Mouse (Mus musculus) heart, postnatal 0 days (tissue): ENCODE data around the gene Cdc25a. TPM values are rescaled to one million over a fixed set of nuclear protein-coding genes. Genes with fewer than 3 reads are reported as not detected.
A peak's percentile ranks its signal among the peaks of the same experiment; 100 is the strongest.

Source experiments
- ATAC-seq: fragments of 200-750 bp; cut with Nextera tagmentation; 2 replicates; pipeline ENCODE4 v1.8.0; 2017; ENCODE audit warnings: low read depth, moderate number of reproducible peaks, moderate library complexity; ENCODE audit not compliant: insufficient read depth
- DNase-seq: peaks from one replicate; pipeline ENCODE4 v3.0.0-alpha.2; 2016; ENCODE audit warnings: low spot score
- H3K27ac ChIP-seq: fragments of 300-500 bp; sonication (generic); 2 replicates; pipeline ENCODE4 v1.5.1; 2014; ENCODE audit warnings: low read depth, mild to moderate bottlenecking
- H3K27me3 ChIP-seq: fragments of 300-500 bp; sonication (generic); 2 replicates; pipeline ENCODE4 v1.6.1; 2014; ENCODE audit warnings: low read length, mixed read lengths; ENCODE audit not compliant: control insufficient read depth, insufficient read depth
- H3K36me3 ChIP-seq: fragments of 300-500 bp; sonication (generic); replicated peaks from 2 replicates; pipeline ENCODE4 v1.6.1; 2014; ENCODE audit warnings: low read length, mixed read lengths; ENCODE audit not compliant: control insufficient read depth, insufficient read depth
- H3K4me1 ChIP-seq: fragments of 300-500 bp; sonication (generic); 2 replicates; pipeline ENCODE4 v1.6.1; 2014; ENCODE audit warnings: antibody characterized with exemption; ENCODE audit not compliant: control insufficient read depth, insufficient read depth
- H3K4me2 ChIP-seq: fragments of 300-500 bp; sonication (generic); 2 replicates; pipeline ENCODE4 v1.6.1; 2014; ENCODE audit warnings: low read depth, mild to moderate bottlenecking, low read length, moderate library complexity
- H3K4me3 ChIP-seq: fragments of 300-500 bp; sonication (generic); 2 replicates; pipeline ENCODE4 v1.5.1; 2014; ENCODE audit warnings: low read depth, low read length
- H3K9ac ChIP-seq: fragments of 300-500 bp; sonication (generic); replicated peaks from 2 replicates; pipeline ENCODE4 v1.6.1; 2014; ENCODE audit warnings: low read depth, low read length, mixed read lengths
- H3K9me3 ChIP-seq: fragments of 300-500 bp; sonication (generic); replicated peaks from 2 replicates; pipeline ENCODE4 v1.6.1; 2016; ENCODE audit warnings: low read length; ENCODE audit not compliant: control insufficient read depth
- CTCF ChIP-seq: IDR thresholded peaks from 2 replicates; pipeline ENCODE4 v1.5.1; 2016; ENCODE audit warnings: antibody characterized with exemption, control low read depth, low read depth
- EP300 ChIP-seq: IDR thresholded peaks from 2 replicates; pipeline ENCODE4 v1.6.1; 2016; ENCODE audit warnings: antibody characterized with exemption, low read depth
- WGBS: fragments of 180-500 bp; shearing (Covaris S2); extraction: QIAGEN DNeasy Blood & Tissue Kit; methylation state at CpG from one replicate; pipeline ENCODE4 v1.1.7; 2014; 5-methylcytosine and 5-hydroxymethylcytosine counted together
- polyA plus RNA-seq: library from polyadenylated mRNA; unstranded; fragments of >200 nt; fragmentation: Nextera tagmentation; extraction: Ambion mirVana; gene quantifications from 2 replicates; pipeline ENCODE4 v1.2.1, GENCODE M21; 2015
- total RNA-seq: library from RNA; depleted of rRNA; stranded (reverse); fragments of >200 nt; gene quantifications from 2 replicates; pipeline ENCODE4 v1.2.3, GENCODE M21; 2014; ENCODE audit warnings: low replicate concordance; rRNA removed

The Cdc25a gene
- 7.7 and 14.3 TPM in 2 replicates for total RNA-seq
- 7.0 TPM in 2 replicates for polyA plus RNA-seq

DNA sequence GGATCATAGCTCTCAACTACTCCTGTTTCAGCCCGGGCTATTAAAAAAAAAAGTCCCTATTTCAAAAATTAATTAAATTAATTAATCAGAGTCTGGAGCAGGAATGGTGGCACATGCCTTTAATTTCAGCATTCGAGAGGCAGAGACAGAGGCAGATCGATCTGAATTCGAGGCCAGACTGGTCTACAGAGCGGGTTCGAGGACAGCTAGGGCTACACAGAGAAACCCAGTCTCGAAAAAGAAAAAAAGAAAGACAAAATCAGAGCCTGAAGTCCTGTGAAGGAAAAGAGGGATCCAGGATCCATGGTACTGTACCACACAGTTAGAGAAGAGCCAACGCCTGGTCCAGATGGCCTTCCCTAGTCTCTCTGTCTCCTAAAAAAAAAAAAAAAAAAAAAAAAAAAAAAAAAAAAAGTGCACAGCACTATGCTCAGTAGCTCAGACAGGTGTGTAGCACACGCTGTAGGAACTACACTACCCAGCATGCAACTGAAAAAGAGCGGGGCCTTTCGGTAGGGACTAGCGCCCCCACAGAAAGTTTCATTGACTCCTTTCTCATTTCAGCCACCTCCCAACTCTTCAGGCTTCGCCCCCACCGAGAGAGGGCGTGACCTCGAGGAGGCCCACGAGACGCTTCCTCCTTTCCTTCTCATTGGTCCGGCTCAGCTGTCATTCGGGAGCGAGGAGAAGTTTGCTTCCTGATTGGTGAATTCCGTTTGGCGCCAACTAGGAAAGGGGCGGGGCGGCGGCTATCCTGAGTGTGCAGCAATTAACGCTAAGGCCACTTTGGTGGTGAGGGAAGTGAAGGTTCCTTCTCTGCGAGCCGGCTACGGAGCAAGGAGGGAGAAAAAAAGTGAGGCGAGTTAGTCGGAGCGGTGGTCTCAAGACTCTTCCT lies at the start of gene Cdc25a:
Cdc25a (plus strand) TSS at position 783 of the 895 bp plus-strand sequence.
- ATAC-seq (peak; percentile 95), DNase-seq (peak; percentile 100)
- peak within 1 kb of the TSS; percentile 77 for H3K27ac ChIP-seq
- 6% methylated on average over 33 of the region's 33 CpGs for WGBS
- no peaks in the 10 kb centered on the region for H3K9me3 ChIP-seq
- H3K9ac ChIP-seq, result peak within 1 kb of the TSS; percentile 78
- H3K4me3 ChIP-seq, result peak within 1 kb of the TSS; percentile 67
- no peaks in the 10 kb centered on the region for H3K27me3 ChIP-seq
- TF ChIP-seq EP300 (peak; percentile 41), CTCF (peak; percentile 64)
- peak within 1 kb of the TSS; percentile 75 for H3K4me2 ChIP-seq
- peaks cover 19% of the 10 kb centered on the region for H3K36me3 ChIP-seq
- H3K4me1 ChIP-seq, result 0 out of 2 replicates have a peak, but pooled peaks cover 7% of the 10 kb centered on the region

DNA sequence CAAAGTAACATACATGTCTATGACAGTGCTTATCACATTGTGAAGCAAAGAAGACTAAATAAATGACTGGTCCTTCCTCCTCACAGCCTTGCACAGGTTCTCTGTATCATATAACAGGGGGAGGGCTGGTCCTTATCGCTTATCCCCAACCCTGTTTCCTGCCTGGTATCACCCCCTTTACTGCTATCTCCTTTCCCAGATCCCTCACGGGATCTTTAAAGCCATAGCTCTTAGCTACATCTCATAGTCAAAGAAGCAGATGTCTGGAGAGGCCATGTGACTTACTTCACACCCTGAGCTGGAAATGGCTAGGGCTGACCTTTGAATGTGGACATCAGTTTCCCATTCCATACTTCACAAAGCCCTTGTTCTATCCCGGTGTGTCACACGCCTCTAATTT lies 49.6 kb upstream of the Cdc25a start:
- Histone ChIP-seq H3K4me2 (no peak overlapping the region), H3K9me3 (no peaks in the 10 kb centered on the region), H3K27ac (no peak overlapping the region), H3K4me1 (no peaks in the 10 kb centered on the region), H3K9ac (no peak overlapping the region), H3K27me3 (no peaks in the 10 kb centered on the region), H3K4me3 (no peak overlapping the region), H3K36me3 (no peaks in the 10 kb centered on the region)
- no peak for DNase-seq
- 31% methylated on average over 4 of the region's 4 CpGs for WGBS
- no peak for ATAC-seq
- TF ChIP-seq EP300, result no peak

GRCm38 (mm10) chr9:109826181-109826580 lies 49.2 kb upstream of the Cdc25a start:
- H3K9ac ChIP-seq, result no peak overlapping the region
- no peaks in the 10 kb centered on the region for H3K4me1 ChIP-seq
- TF ChIP-seq CTCF (no peak), EP300 (no peak)
- WGBS, result 46% methylated on average over 5 of the region's 5 CpGs
- DNase-seq (no peak), ATAC-seq (no peak)
- no peaks in the 10 kb centered on the region for H3K9me3 ChIP-seq
- no peaks in the 10 kb centered on the region for H3K27me3 ChIP-seq
- H3K36me3 ChIP-seq, result no peaks in the 10 kb centered on the region
- H3K4me2 ChIP-seq, result no peak overlapping the region
- no peak overlapping the region for H3K27ac ChIP-seq
- H3K4me3 ChIP-seq, result no peak overlapping the region

DNA sequence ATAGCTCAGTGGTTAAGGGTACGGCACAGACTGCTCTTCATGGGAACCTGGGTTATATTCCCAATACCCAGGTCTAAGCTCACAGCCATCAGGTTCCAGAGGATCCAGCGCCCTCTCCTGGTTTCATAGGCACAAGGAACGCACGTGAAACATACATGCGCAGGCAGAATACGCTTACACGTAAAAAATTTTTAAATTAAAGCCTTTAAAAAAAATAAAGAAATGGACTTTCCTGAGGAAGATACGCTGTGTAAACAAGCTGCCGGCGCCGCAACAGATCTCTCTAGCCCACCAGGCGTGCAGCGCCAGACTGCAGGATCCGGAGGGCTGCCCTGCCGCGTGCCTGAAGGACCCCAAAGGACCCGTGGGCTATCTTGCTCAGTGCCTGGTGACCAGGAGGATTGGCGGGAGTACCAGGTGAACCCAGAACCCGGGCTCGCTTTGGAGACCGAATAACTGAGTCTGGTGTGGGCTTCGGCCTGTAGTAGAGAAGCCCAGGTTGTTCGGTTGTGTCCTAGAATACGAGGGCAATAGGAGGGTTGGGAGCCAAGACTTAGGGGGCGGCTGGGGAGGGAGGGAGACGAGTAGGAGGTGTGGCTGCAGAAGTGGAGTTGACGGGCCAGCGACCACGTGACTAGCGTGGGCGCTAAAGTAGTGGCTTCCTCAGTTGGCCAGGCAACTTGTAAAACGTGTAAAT lies 42.8 kb upstream of the Cdc25a start, which contains the start of gene Nme6:
Nme6 (plus strand) TSS at position 359 of the 697 bp plus-strand sequence.
- TF ChIP-seq CTCF (peak; percentile 74), EP300 (no peak)
- no peaks in the 10 kb centered on the region for H3K27me3 ChIP-seq
- DNase-seq (peak; percentile 83), ATAC-seq (peak; percentile 94)
- 0 out of 2 replicates have a peak, but pooled peaks cover 12% of the 10 kb centered on the region for H3K36me3 ChIP-seq
- peak within 1 kb of the TSS; percentile 64 for H3K27ac ChIP-seq
- H3K4me1 ChIP-seq, result peaks cover 6% of the 10 kb centered on the region
- WGBS, result under 1% methylated on average over 32 of the region's 32 CpGs
- no peaks in the 10 kb centered on the region for H3K9me3 ChIP-seq
- peak within 1 kb of the TSS; percentile 59 for H3K9ac ChIP-seq
- H3K4me2 ChIP-seq, result peak within 1 kb of the TSS; percentile 91
- peak within 1 kb of the TSS; percentile 63 for H3K4me3 ChIP-seq

DNA sequence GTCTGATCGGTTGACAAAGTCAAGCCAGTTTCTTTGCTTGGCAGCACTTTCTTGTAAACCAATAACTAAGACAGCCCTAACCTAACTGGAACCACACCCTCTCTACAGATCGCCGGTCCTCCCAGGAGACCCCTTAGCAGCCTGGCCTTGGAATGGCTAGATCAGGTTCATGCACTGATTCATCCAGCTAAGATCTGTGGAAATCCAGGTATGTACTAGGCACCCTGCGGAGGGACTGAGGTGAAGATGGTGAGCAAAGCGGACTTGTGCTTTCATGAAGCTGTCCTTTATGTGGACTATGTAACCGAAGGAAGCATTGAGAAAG lies 42.3 kb upstream of the Cdc25a start:
- Histone ChIP-seq H3K4me1 (peaks cover 6% of the 10 kb centered on the region), H3K4me2 (peak overlapping the region; percentile 91), H3K9ac (peak overlapping the region; percentile 59), H3K36me3 (peaks cover 17% of the 10 kb centered on the region; the same call in 1 of the 2 replicates), H3K27me3 (no peaks in the 10 kb centered on the region), H3K27ac (no peak overlapping the region), H3K4me3 (peak overlapping the region; percentile 63), H3K9me3 (no peaks in the 10 kb centered on the region)
- TF ChIP-seq EP300, result no peak
- no peak for TF ChIP-seq CTCF
- ATAC-seq, result no peak
- DNase-seq, result no peak
- WGBS, result 4% methylated on average over 6 of the region's 6 CpGs
